Mouse (Mus musculus): ENCODE data around the gene Plcb3. TPM values are rescaled to one million over a fixed set of nuclear protein-coding genes. Genes with fewer than 3 reads are reported as not detected.

Plcb3 gene
- polyA plus RNA-seq, 1 experiment from 2014 or later, result 1.5 TPM

Other genes with a start within 250 kb of the Plcb3 start
- gene Rps6ka4, start 135.8 kb downstream of the Plcb3 start, polyA plus RNA-seq (2014; fragmentation: Illumina TruSeq; extraction: RNeasy Lipid Tissue Mini Kit (QIAGEN cat#74804); ENCODE audit: low read depth, low replicate concordance), result not detected
- not detected for gene Ccdc88b, start 118.3 kb downstream of the Plcb3 start, polyA plus RNA-seq (2014; fragmentation: Illumina TruSeq; extraction: RNeasy Lipid Tissue Mini Kit (QIAGEN cat#74804); ENCODE audit: low read depth, low replicate concordance)
- gene Trmt112, start 66.8 kb downstream of the Plcb3 start, polyA plus RNA-seq (2014; fragmentation: Illumina TruSeq; extraction: RNeasy Lipid Tissue Mini Kit (QIAGEN cat#74804); ENCODE audit: low read depth, low replicate concordance), result 20.7 TPM
- gene Prdx5, start 66.4 kb downstream of the Plcb3 start, polyA plus RNA-seq (2014; fragmentation: Illumina TruSeq; extraction: RNeasy Lipid Tissue Mini Kit (QIAGEN cat#74804); ENCODE audit: low read depth, low replicate concordance), result 53.2 TPM
- 2.0 TPM for gene Esrra, start 54.7 kb downstream of the Plcb3 start, polyA plus RNA-seq (2014; fragmentation: Illumina TruSeq; extraction: RNeasy Lipid Tissue Mini Kit (QIAGEN cat#74804); ENCODE audit: low read depth, low replicate concordance)
- not detected for gene Catsperz, start 51.1 kb downstream of the Plcb3 start, polyA plus RNA-seq (2014; fragmentation: Illumina TruSeq; extraction: RNeasy Lipid Tissue Mini Kit (QIAGEN cat#74804); ENCODE audit: low read depth, low replicate concordance)
- gene Kcnk4, start 42.0 kb downstream of the Plcb3 start, polyA plus RNA-seq (2014; fragmentation: Illumina TruSeq; extraction: RNeasy Lipid Tissue Mini Kit (QIAGEN cat#74804); ENCODE audit: low read depth, low replicate concordance), result not detected
- gene Bad, start 34.6 kb downstream of the Plcb3 start, polyA plus RNA-seq (2014; fragmentation: Illumina TruSeq; extraction: RNeasy Lipid Tissue Mini Kit (QIAGEN cat#74804); ENCODE audit: low read depth, low replicate concordance), result 0.90 TPM
- gene Gpr137, start 34.0 kb downstream of the Plcb3 start, polyA plus RNA-seq (2014; fragmentation: Illumina TruSeq; extraction: RNeasy Lipid Tissue Mini Kit (QIAGEN cat#74804); ENCODE audit: low read depth, low replicate concordance), result 0.98 TPM
- gene Ppp1r14b, start 1.5 kb downstream of the Plcb3 start, polyA plus RNA-seq (2014; fragmentation: Illumina TruSeq; extraction: RNeasy Lipid Tissue Mini Kit (QIAGEN cat#74804); ENCODE audit: low read depth, low replicate concordance), result 2.9 TPM
- 20.9 TPM for gene Fkbp2, start 4.0 kb upstream of the Plcb3 start, polyA plus RNA-seq (2014; fragmentation: Illumina TruSeq; extraction: RNeasy Lipid Tissue Mini Kit (QIAGEN cat#74804); ENCODE audit: low read depth, low replicate concordance)
- 3.3 TPM for gene Vegfb, start 11.2 kb upstream of the Plcb3 start, polyA plus RNA-seq (2014; fragmentation: Illumina TruSeq; extraction: RNeasy Lipid Tissue Mini Kit (QIAGEN cat#74804); ENCODE audit: low read depth, low replicate concordance)
- 2.7 TPM for gene Dnajc4, start 16.1 kb upstream of the Plcb3 start, polyA plus RNA-seq (2014; fragmentation: Illumina TruSeq; extraction: RNeasy Lipid Tissue Mini Kit (QIAGEN cat#74804); ENCODE audit: low read depth, low replicate concordance)
- gene Nudt22, start 19.6 kb upstream of the Plcb3 start, polyA plus RNA-seq (2014; fragmentation: Illumina TruSeq; extraction: RNeasy Lipid Tissue Mini Kit (QIAGEN cat#74804); ENCODE audit: low read depth, low replicate concordance), result not detected
- gene Trpt1, start 19.7 kb upstream of the Plcb3 start, polyA plus RNA-seq (2014; fragmentation: Illumina TruSeq; extraction: RNeasy Lipid Tissue Mini Kit (QIAGEN cat#74804); ENCODE audit: low read depth, low replicate concordance), result 0.58 TPM
- gene Fermt3, start 43.0 kb upstream of the Plcb3 start, polyA plus RNA-seq (2014; fragmentation: Illumina TruSeq; extraction: RNeasy Lipid Tissue Mini Kit (QIAGEN cat#74804); ENCODE audit: low read depth, low replicate concordance), result 0.16 TPM
- gene Stip1, start 63.5 kb upstream of the Plcb3 start, polyA plus RNA-seq (2014; fragmentation: Illumina TruSeq; extraction: RNeasy Lipid Tissue Mini Kit (QIAGEN cat#74804); ENCODE audit: low read depth, low replicate concordance), result 34.1 TPM
- gene Macrod1, start 80.3 kb upstream of the Plcb3 start, polyA plus RNA-seq (2014; fragmentation: Illumina TruSeq; extraction: RNeasy Lipid Tissue Mini Kit (QIAGEN cat#74804); ENCODE audit: low read depth, low replicate concordance), result 9.3 TPM
- not detected for gene Flrt1, start 129.3 kb upstream of the Plcb3 start, polyA plus RNA-seq (2014; fragmentation: Illumina TruSeq; extraction: RNeasy Lipid Tissue Mini Kit (QIAGEN cat#74804); ENCODE audit: low read depth, low replicate concordance)
- gene Otub1, start 229.8 kb upstream of the Plcb3 start, polyA plus RNA-seq (2014; fragmentation: Illumina TruSeq; extraction: RNeasy Lipid Tissue Mini Kit (QIAGEN cat#74804); ENCODE audit: low read depth, low replicate concordance), result 15.7 TPM
- gene Cox8a, start 241.1 kb upstream of the Plcb3 start, polyA plus RNA-seq (2014; fragmentation: Illumina TruSeq; extraction: RNeasy Lipid Tissue Mini Kit (QIAGEN cat#74804); ENCODE audit: low read depth, low replicate concordance), result 131 TPM

Measured in liver, adult 10 weeks (tissue).